Mouse (Mus musculus): ENCODE results near the gene Serpina12. TPM values are rescaled to one million over a fixed set of nuclear protein-coding genes. Genes with fewer than 3 reads are reported as not detected.

The Serpina12 gene
- total RNA-seq, 1 experiment from 2014 or later, result not detected

Other genes with a start within 250 kb of the Serpina12 start
- not detected in 3 replicates for gene Serpina1b, start 214.1 kb downstream of the Serpina12 start, total RNA-seq (2017)
- gene Serpina1a, start 180.9 kb downstream of the Serpina12 start, total RNA-seq (2017), result not detected in 3 replicates
- gene Serpina1c, start 139.6 kb downstream of the Serpina12 start, total RNA-seq (2017), result not detected in 3 replicates
- not detected in 3 replicates for gene Serpina1e, start 85.5 kb downstream of the Serpina12 start, total RNA-seq (2017)
- gene Serpina11, start 54.5 kb downstream of the Serpina12 start, total RNA-seq (2017), result 0.48 to 1.6 TPM in 2 of 3 replicates, not detected in the other
- gene Serpina9, start 30.7 kb downstream of the Serpina12 start, total RNA-seq (2017), result not detected in 3 replicates
- gene Serpina5, start 56.7 kb upstream of the Serpina12 start, total RNA-seq (2017), result not detected in 3 replicates
- not detected in 3 replicates for gene Serpina3a, start 68.3 kb upstream of the Serpina12 start, total RNA-seq (2017)
- 0.19 TPM in 1 of 3 replicates, not detected in the others for gene Serpina3b, start 83.6 kb upstream of the Serpina12 start, total RNA-seq (2017)
- not detected in 3 replicates for gene Serpina3c, start 109.4 kb upstream of the Serpina12 start, total RNA-seq (2017)
- gene Serpina3f, start 170.1 kb upstream of the Serpina12 start, total RNA-seq (2017), result 0.86 to 3.9 TPM (median 1.1 TPM) in 3 replicates
- 37.7 to 97.9 TPM (median 42.7 TPM) in 3 replicates for gene Serpina3g, start 191.8 kb upstream of the Serpina12 start, total RNA-seq (2017)
- gene Serpina3i, start 218.7 kb upstream of the Serpina12 start, total RNA-seq (2017), result 0.49 TPM in 1 of 3 replicates, not detected in the others

Data from monocyte, adult 5-6 weeks (primary cell).